Mouse (Mus musculus) cortical plate, adult 2 months (tissue): ENCODE measurements around the gene Hjurp.

Experiments
- CTCF ChIP-seq: fragments of 200-500 bp; IDR thresholded peaks from 2 replicates; pipeline ENCODE4 v1.5.1; 2011; ENCODE audit warnings: mild to moderate bottlenecking, control low read depth, low read length; ENCODE audit not compliant: insufficient read depth; ENCODE audit errors: extremely low read depth
- POLR2A ChIP-seq: fragments of 200-500 bp; IDR thresholded peaks from 2 replicates; pipeline ENCODE4 v1.6.1; 2011; ENCODE audit warnings: mild to moderate bottlenecking, low read length, control low read depth; ENCODE audit not compliant: insufficient read depth; ENCODE audit errors: extremely low read depth

DNA sequence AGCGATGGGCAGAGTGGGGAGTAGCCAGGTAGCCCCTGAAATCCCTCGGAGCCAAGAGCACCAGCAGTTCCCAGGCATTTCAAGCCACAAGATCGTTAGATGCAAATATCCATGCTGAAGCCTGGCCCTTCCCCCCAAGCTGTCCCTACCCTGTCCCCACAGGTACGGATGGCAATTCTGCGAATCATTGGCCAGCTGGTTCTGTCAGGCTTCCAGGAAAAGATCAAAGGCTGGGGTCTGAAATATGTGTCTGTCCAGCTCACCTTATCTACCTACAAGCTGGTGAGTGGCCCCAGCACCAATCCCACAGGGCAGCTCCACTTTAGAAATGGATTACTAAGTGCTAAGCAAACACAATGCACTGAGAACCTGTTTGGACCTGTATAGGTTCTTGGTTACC, 40.1 kb downstream of the Hjurp start:
- no peak for TF ChIP-seq CTCF
- TF ChIP-seq POLR2A = no peak
